In genomic region chr10:68673102-68673872, GRCm38 (mm10) we compare ENCODE assay signal across 14 mouse cellular contexts. TPM values are rescaled to one million over a fixed set of nuclear protein-coding genes. Genes with fewer than 3 reads are reported as not detected.
DNase-seq lines count a peak whose midpoint lies in the region; ATAC-seq lines count a peak whose summit lies in the region.
"Had no signal": no experiment of that assay in that cellular context is flagged by ENCODE, and none has a peak within 500 bp of the region (broad histone marks: within the 10 kb centered on the region; RNA-seq: fewer than 3 reads in every experiment).

No protein-coding gene starts in this region.

- H3K4me1 ChIP-seq in midbrain, embryonic 13.5 days (replicated peaks) = peaks cover 11% of the 10 kb centered on the region
- H3K4me1 ChIP-seq in midbrain, embryonic 10.5 days = 0 out of 2 replicates have a peak, but pooled peaks cover 3% of the 10 kb centered on the region

- ATAC-seq in midbrain, embryonic 13.5 days = no peak
- peak; percentile 99 for ATAC-seq in hematopoietic stem cell, adult 5-6 weeks (replicated peaks in 1 of 2; ENCODE audit: insufficient read depth in 1 of 2, low FRiP score in 2 of 2, low TSS enrichment in 1 of 2, low read depth in 1 of 2, poor library complexity in 2 of 2, severe bottlenecking in 2 of 2)
- ATAC-seq: hindbrain, embryonic 16.5 days had no signal

- H3K4me3 ChIP-seq in midbrain, embryonic 13.5 days (replicated peaks) = no peak overlapping the region
- no peak overlapping the region for H3K4me3 ChIP-seq in midbrain, embryonic 10.5 days
- H3K4me3 ChIP-seq: neural tube, embryonic 15.5 days had no signal

- no peaks in the 10 kb centered on the region for H3K36me3 ChIP-seq in midbrain, embryonic 13.5 days
- H3K36me3 ChIP-seq in midbrain, embryonic 10.5 days = no peaks in the 10 kb centered on the region
- H3K36me3 ChIP-seq: G1E; neural tube, embryonic 15.5 days had no signal

- no peak overlapping the region for H3K4me2 ChIP-seq in midbrain, embryonic 13.5 days (replicated peaks)
- H3K4me2 ChIP-seq: neural tube, embryonic 15.5 days had no signal

- peak overlapping the region; percentile 41; the same call in 1 of the 2 replicates for H3K27ac ChIP-seq in midbrain, embryonic 13.5 days
- H3K27ac ChIP-seq in midbrain, embryonic 10.5 days (replicated peaks) = no peak overlapping the region
- H3K27ac ChIP-seq: liver, embryonic 14.5 days; macrophage; neural tube, embryonic 15.5 days had no signal

- no peak overlapping the region for H3K9ac ChIP-seq in midbrain, embryonic 13.5 days (replicated peaks)
- H3K9ac ChIP-seq: liver, embryonic 14.5 days; neural tube, embryonic 15.5 days had no signal

- DNase-seq in midbrain, embryonic 10.5 days (ENCODE audit: low spot score) = no peak
- DNase-seq in T-cell, adult 2 months (ENCODE audit: low spot score) = peak; percentile 89
- DNase-seq in thymus, postnatal 14 days = peak; percentile 14
- DNase-seq in ovary, postnatal 14 days (ENCODE audit: low spot score) = no peak
- no peak for DNase-seq in kidney, adult 18-20 months
- DNase-seq: heart, adult 18-20 months; kidney, postnatal 36 days had no signal

- no peaks in the 10 kb centered on the region for H3K9me3 ChIP-seq in midbrain, embryonic 13.5 days
- H3K9me3 ChIP-seq in midbrain, embryonic 10.5 days (replicated peaks) = no peaks in the 10 kb centered on the region
- H3K9me3 ChIP-seq: neural tube, embryonic 15.5 days had no signal

- H3K27me3 ChIP-seq in midbrain, embryonic 13.5 days = no peaks in the 10 kb centered on the region
- no peaks in the 10 kb centered on the region for H3K27me3 ChIP-seq in midbrain, embryonic 10.5 days (ENCODE audit: low read depth, poor library complexity, severe bottlenecking)
- H3K27me3 ChIP-seq: neural tube, embryonic 15.5 days had no signal

- 68% methylated on average over 9 of the region's 9 CpGs for WGBS in midbrain, embryonic 13.5 days
- 83% methylated on average over 9 of the region's 9 CpGs for WGBS in midbrain, embryonic 10.5 days

RNA-seq across cellular contexts. Expression of gene Tmem26, which starts 50.2 kb away (rescaled TPM):
- polyA plus RNA-seq in midbrain, embryonic 13.5 days (2015; fragmentation: Nextera tagmentation; extraction: Ambion mirVana) = 2.7 and 3.0 TPM in 2 replicates
- 1.5 and 2.2 TPM in 2 replicates for polyA plus RNA-seq in midbrain, embryonic 10.5 days (2016; fragmentation: Nextera tagmentation; extraction: Ambion mirVana)
- total RNA-seq in hematopoietic stem cell, adult 5-6 weeks (2017) = 0.13 TPM in 1 of 2 replicates, not detected in the other
- polyA plus RNA-seq: G1E had no signal

Comparison
In these comparisons a context has a peak if more than half of its experiments do, and no peak if none do; other contexts are left out.
1. DNase-seq: peak in T-cell, adult 2 months (single experiment) and thymus, postnatal 14 days (single experiment); none in midbrain, embryonic 10.5 days (single experiment), ovary, postnatal 14 days (single experiment) and kidney, adult 18-20 months (single experiment).